Mouse (Mus musculus) lung, postnatal 0 days (tissue): ENCODE data around the gene Gpr132. TPM values are rescaled to one million over a fixed set of nuclear protein-coding genes. Genes with fewer than 3 reads are reported as not detected.

Source experiments
- ATAC-seq: fragments of 200-750 bp; cut with Nextera tagmentation; 2 replicates; pipeline ENCODE4 v1.8.0; 2017; ENCODE audit warnings: moderate library complexity
- DNase-seq: peaks from one replicate; pipeline ENCODE4 v3.0.0-alpha.2; 2016; ENCODE audit warnings: low spot score
- H3K27ac ChIP-seq: fragments of 300-500 bp; sonication (generic); 2 replicates; pipeline ENCODE4 v1.5.1; 2014; ENCODE audit warnings: antibody characterized with exemption, mild to moderate bottlenecking, low read length, mixed read lengths
- H3K27me3 ChIP-seq: fragments of 300-500 bp; sonication (generic); replicated peaks from 2 replicates; pipeline ENCODE4 v1.6.1; 2014; ENCODE audit warnings: low read length, mixed read lengths; ENCODE audit not compliant: insufficient read depth
- H3K36me3 ChIP-seq: fragments of 300-500 bp; sonication (generic); 2 replicates; pipeline ENCODE4 v1.6.1; 2014; ENCODE audit warnings: low read length, mixed read lengths; ENCODE audit not compliant: insufficient read depth
- H3K4me1 ChIP-seq: fragments of 300-500 bp; sonication (generic); 2 replicates; pipeline ENCODE4 v1.6.1; 2014; ENCODE audit warnings: antibody characterized with exemption, low read depth, low read length, mixed read lengths; ENCODE audit not compliant: insufficient read depth
- H3K4me2 ChIP-seq: fragments of 300-500 bp; sonication (generic); replicated peaks from 2 replicates; pipeline ENCODE4 v1.6.1; 2014; ENCODE audit warnings: low read depth, mild to moderate bottlenecking, low read length, moderate library complexity, mixed read lengths
- H3K4me3 ChIP-seq: fragments of 300-500 bp; sonication (generic); 2 replicates; pipeline ENCODE4 v1.5.1; 2014; ENCODE audit warnings: low read depth, low read length
- H3K9ac ChIP-seq: fragments of 300-500 bp; sonication (generic); replicated peaks from 2 replicates; pipeline ENCODE4 v1.6.1; 2014; ENCODE audit warnings: low read depth, mild to moderate bottlenecking
- H3K9me3 ChIP-seq: fragments of 300-500 bp; sonication (generic); 2 replicates; pipeline ENCODE4 v1.6.1; 2016; ENCODE audit warnings: low read length, mixed read lengths
- CTCF ChIP-seq: IDR thresholded peaks from 2 replicates; pipeline ENCODE4 v1.5.1; 2016; ENCODE audit warnings: antibody characterized with exemption, mild to moderate bottlenecking
- EP300 ChIP-seq: IDR thresholded peaks from 2 replicates; pipeline ENCODE4 v1.6.1; 2016; ENCODE audit warnings: antibody characterized with exemption, mild to moderate bottlenecking, control low read depth
- WGBS: fragments of 180-500 bp; shearing (Covaris S2); extraction: QIAGEN DNeasy Blood & Tissue Kit; methylation state at CpG from one replicate; pipeline ENCODE4 v1.1.7; 2014; 5-methylcytosine and 5-hydroxymethylcytosine counted together
- polyA plus RNA-seq: library from polyadenylated mRNA; unstranded; fragments of >200 nt; fragmentation: Nextera tagmentation; extraction: Ambion mirVana; gene quantifications from 2 replicates; pipeline ENCODE4 v1.2.1, GENCODE M21; 2015

The Gpr132 gene
- polyA plus RNA-seq: 0.25 and 0.40 TPM in 2 replicates

GRCm38 (mm10) chr12:112868178-112869087 lies at the start of gene Gpr132:
Gene Gpr132, minus strand, starts transcription at chr12:112868228.
- DNase-seq (no peak), ATAC-seq (no peak)
- no peak within 1 kb of the TSS for H3K4me2 ChIP-seq

GRCm38 (mm10) chr12:112917486-112917885 lies 49.5 kb upstream of the Gpr132 start:
- no peaks in the 10 kb centered on the region for H3K27me3 ChIP-seq
- H3K4me1 ChIP-seq: no peaks in the 10 kb centered on the region
- no peaks in the 10 kb centered on the region for H3K9me3 ChIP-seq
- 0 out of 2 replicates have a peak, but pooled peaks cover 3% of the 10 kb centered on the region for H3K36me3 ChIP-seq
- 0 out of 2 replicates have a peak overlapping the region, but pooled peaks have one; percentile 14 for H3K27ac ChIP-seq
- DNase-seq (no peak), ATAC-seq (peak; percentile 21)
- H3K4me2 ChIP-seq: no peak overlapping the region
- TF ChIP-seq CTCF (no peak), EP300 (no peak)
- 69% methylated on average over 10 of the region's 11 CpGs for WGBS
- no peak overlapping the region for H3K4me3 ChIP-seq
- H3K9ac ChIP-seq: no peak overlapping the region

More at GRCm38 (mm10) chr12:112868178-112869087, at the start of gene Gpr132:
- no peaks in the 10 kb centered on the region for H3K4me1 ChIP-seq
- no peak within 1 kb of the TSS for H3K27ac ChIP-seq
- TF ChIP-seq EP300: no peak
- no peak for TF ChIP-seq CTCF
- H3K9me3 ChIP-seq: no peaks in the 10 kb centered on the region
- WGBS: 46% methylated on average over 13 of the region's 13 CpGs
- H3K4me3 ChIP-seq: no peak within 1 kb of the TSS
- H3K36me3 ChIP-seq: no peaks in the 10 kb centered on the region
- H3K27me3 ChIP-seq: no peaks in the 10 kb centered on the region
- no peak within 1 kb of the TSS for H3K9ac ChIP-seq

GRCm38 (mm10) chr12:112916698-112917400 lies 48.8 kb upstream of the Gpr132 start:
- Histone ChIP-seq H3K4me3 (no peak overlapping the region), H3K9me3 (no peaks in the 10 kb centered on the region), H3K27me3 (no peaks in the 10 kb centered on the region), H3K36me3 (0 out of 2 replicates have a peak, but pooled peaks cover 3% of the 10 kb centered on the region), H3K9ac (no peak overlapping the region), H3K27ac (0 out of 2 replicates have a peak overlapping the region, but pooled peaks have one; percentile 14), H3K4me1 (no peaks in the 10 kb centered on the region), H3K4me2 (no peak overlapping the region)
- no peak for ATAC-seq
- no peak for TF ChIP-seq EP300
- no peak for TF ChIP-seq CTCF
- WGBS: 86% methylated on average over 16 of the region's 16 CpGs
- no peak for DNase-seq

- Histone ChIP-seq H3K4me2 (no peak overlapping the region), H3K27ac (no peak overlapping the region), H3K4me1 (no peaks in the 10 kb centered on the region), H3K4me3 (no peak overlapping the region), H3K9ac (no peak overlapping the region), H3K36me3 (peaks cover 9% of the 10 kb centered on the region), H3K9me3 (no peaks in the 10 kb centered on the region), H3K27me3 (no peaks in the 10 kb centered on the region)
- WGBS: 82% methylated on average over 13 of the region's 13 CpGs
- ATAC-seq (no peak), DNase-seq (no peak)
- no peak for TF ChIP-seq CTCF
- no peak for TF ChIP-seq EP300
Observed at GRCm38 (mm10) chr12:112915587-112915986, 47.6 kb upstream of the Gpr132 start.

GRCm38 (mm10) chr12:112914527-112914926 lies 46.5 kb upstream of the Gpr132 start:
- no peaks in the 10 kb centered on the region for H3K4me1 ChIP-seq
- no peaks in the 10 kb centered on the region for H3K27me3 ChIP-seq
- no peak overlapping the region for H3K27ac ChIP-seq
- peak; percentile 32 for DNase-seq
- no peak overlapping the region for H3K4me2 ChIP-seq
- no peak for ATAC-seq
- no peak for TF ChIP-seq CTCF
- no peak for TF ChIP-seq EP300
- 53% methylated on average over 11 of the region's 11 CpGs for WGBS
- H3K4me3 ChIP-seq: no peak overlapping the region
- no peak overlapping the region for H3K9ac ChIP-seq
- H3K36me3 ChIP-seq: peaks cover 14% of the 10 kb centered on the region
- no peaks in the 10 kb centered on the region for H3K9me3 ChIP-seq
